Mouse (Mus musculus) kidney, embryonic 14.5 days (tissue): ENCODE data around the gene Lrp11. TPM values are rescaled to one million over a fixed set of nuclear protein-coding genes. Genes with fewer than 3 reads are reported as not detected.
"Not testable (repeated sequence)": the region's sequence is repeated elsewhere in the genome, so short reads cannot be mapped to it uniquely, and the experiment has no call there.

Experiments used
- ATAC-seq: fragments of 200-750 bp; cut with Nextera tagmentation; 2 replicates; pipeline ENCODE4 v1.8.0; 2017; ENCODE audit warnings: moderate number of reproducible peaks, mild to moderate bottlenecking, moderate TSS enrichment, moderate library complexity; ENCODE audit not compliant: low FRiP score, low TSS enrichment
- H3K27ac ChIP-seq: fragments of 300-500 bp; sonication (generic); 2 replicates; pipeline ENCODE4 v1.5.1; 2014; ENCODE audit warnings: low read depth, mild to moderate bottlenecking, low read length, moderate library complexity, mixed read lengths
- H3K27me3 ChIP-seq: fragments of 300-500 bp; sonication (generic); 2 replicates; pipeline ENCODE4 v1.6.1; 2014; ENCODE audit warnings: mild to moderate bottlenecking, low read length; ENCODE audit not compliant: control insufficient read depth, insufficient read depth
- H3K36me3 ChIP-seq: fragments of 300-500 bp; sonication (generic); 2 replicates; pipeline ENCODE4 v1.6.1; 2014; ENCODE audit warnings: low read length, mixed read lengths; ENCODE audit not compliant: control insufficient read depth, insufficient read depth
- H3K4me1 ChIP-seq: fragments of 300-500 bp; sonication (generic); 2 replicates; pipeline ENCODE4 v1.6.1; 2014; ENCODE audit warnings: low read length, mixed read lengths; ENCODE audit not compliant: control insufficient read depth, insufficient read depth
- H3K4me2 ChIP-seq: fragments of 300-500 bp; sonication (generic); replicated peaks from 2 replicates; pipeline ENCODE4 v1.6.1; 2014; ENCODE audit warnings: low read depth, mild to moderate bottlenecking, low read length
- H3K4me3 ChIP-seq: fragments of 300-500 bp; sonication (generic); 2 replicates; pipeline ENCODE4 v1.5.1; 2014; ENCODE audit warnings: mild to moderate bottlenecking, low read length
- H3K9ac ChIP-seq: fragments of 300-500 bp; sonication (generic); 2 replicates; pipeline ENCODE4 v1.6.1; 2014; ENCODE audit warnings: low read depth, mild to moderate bottlenecking, low read length, moderate library complexity
- H3K9me3 ChIP-seq: fragments of 300-500 bp; sonication (generic); 2 replicates; pipeline ENCODE4 v1.6.1; 2016; ENCODE audit warnings: low read length; ENCODE audit not compliant: control insufficient read depth
- WGBS: fragments of 180-500 bp; shearing (Covaris S2); extraction: QIAGEN DNeasy Blood & Tissue Kit; methylation state at CpG from one replicate; pipeline ENCODE4 v1.1.7; 2014; 5-methylcytosine and 5-hydroxymethylcytosine counted together
- polyA plus RNA-seq: library from polyadenylated mRNA; unstranded; fragments of >200 nt; fragmentation: Nextera tagmentation; extraction: Ambion mirVana; gene quantifications from 2 replicates; pipeline ENCODE4 v1.2.1, GENCODE M21; 2014

Lrp11 gene
- polyA plus RNA-seq, 1 experiment from 2014 or later, result 1.2 TPM

GRCm38 (mm10) chr10:7594797-7595196, 5.2 kb downstream of the Lrp11 start:
- Histone ChIP-seq H3K27me3 (peaks cover 15% of the 10 kb centered on the region), H3K9me3 (no peaks in the 10 kb centered on the region), H3K27ac (no peak overlapping the region), H3K4me3 (no peak overlapping the region), H3K4me1 (peaks cover 5% of the 10 kb centered on the region; the same call in 1 of the 2 replicates), H3K9ac (no peak overlapping the region), H3K4me2 (no peak overlapping the region), H3K36me3 (no peaks in the 10 kb centered on the region)
- WGBS, result 47% methylated on average over 7 of the region's 7 CpGs
- ATAC-seq, result no peak

- Histone ChIP-seq H3K4me3 (no peak overlapping the region), H3K4me1 (no peaks in the 10 kb centered on the region), H3K27ac (no peak overlapping the region), H3K9me3 (no peaks in the 10 kb centered on the region), H3K36me3 (no peaks in the 10 kb centered on the region), H3K27me3 (peaks cover 9% of the 10 kb centered on the region), H3K9ac (no peak overlapping the region), H3K4me2 (no peak overlapping the region)
- no peak for ATAC-seq
- 87% methylated on average over 1 of the region's 1 CpGs for WGBS
These were observed 6.7 kb downstream of the Lrp11 start for GRCm38 (mm10) chr10:7596251-7596650.

- H3K27ac ChIP-seq, result no peak overlapping the region
- no peaks in the 10 kb centered on the region for H3K36me3 ChIP-seq
- H3K9ac ChIP-seq, result no peak overlapping the region
- no peaks in the 10 kb centered on the region for H3K9me3 ChIP-seq
- H3K4me2 ChIP-seq, result no peak overlapping the region
- no peaks in the 10 kb centered on the region for H3K27me3 ChIP-seq
- 88% methylated on average over 7 of the region's 7 CpGs for WGBS
- H3K4me1 ChIP-seq, result no peaks in the 10 kb centered on the region
- no peak for ATAC-seq
- H3K4me3 ChIP-seq, result no peak overlapping the region
These were observed 8.6 kb downstream of the Lrp11 start for GRCm38 (mm10) chr10:7598177-7598576.

- H3K4me1 ChIP-seq, result no peaks in the 10 kb centered on the region
- no peak for ATAC-seq
- 17% methylated on average over 6 of the region's 6 CpGs for WGBS
- no peaks in the 10 kb centered on the region for H3K9me3 ChIP-seq
- H3K36me3 ChIP-seq, result no peaks in the 10 kb centered on the region
- no peak overlapping the region for H3K4me2 ChIP-seq
- H3K4me3 ChIP-seq, result no peak overlapping the region
- H3K9ac ChIP-seq, result no peak overlapping the region
- H3K27ac ChIP-seq, result no peak overlapping the region
- no peaks in the 10 kb centered on the region for H3K27me3 ChIP-seq
These were observed 11.0 kb downstream of the Lrp11 start for GRCm38 (mm10) chr10:7600647-7601046.

- Histone ChIP-seq H3K4me3 (no peak overlapping the region), H3K4me1 (no peaks in the 10 kb centered on the region), H3K4me2 (no peak overlapping the region), H3K9me3 (no peaks in the 10 kb centered on the region), H3K9ac (no peak overlapping the region), H3K27ac (no peak overlapping the region), H3K36me3 (no peaks in the 10 kb centered on the region), H3K27me3 (no peaks in the 10 kb centered on the region)
- no peak for ATAC-seq
- 84% methylated on average over 2 of the region's 2 CpGs for WGBS
These were observed 15.6 kb downstream of the Lrp11 start for GRCm38 (mm10) chr10:7605168-7605567.

- no peak for ATAC-seq
- H3K4me3 ChIP-seq, result no peak overlapping the region
- no peaks in the 10 kb centered on the region for H3K36me3 ChIP-seq
- no peak overlapping the region for H3K27ac ChIP-seq
- no peaks in the 10 kb centered on the region for H3K27me3 ChIP-seq
- H3K9ac ChIP-seq, result no peak overlapping the region
- H3K9me3 ChIP-seq, result no peaks in the 10 kb centered on the region
- H3K4me1 ChIP-seq, result no peaks in the 10 kb centered on the region
- H3K4me2 ChIP-seq, result no peak overlapping the region
- WGBS, result 88% methylated on average over 2 of the region's 2 CpGs
These were observed 16.8 kb downstream of the Lrp11 start for GRCm38 (mm10) chr10:7606437-7606836.

GRCm38 (mm10) chr10:7608611-7609010, 19.0 kb downstream of the Lrp11 start:
- no peaks in the 10 kb centered on the region for H3K4me1 ChIP-seq
- H3K27ac ChIP-seq, result no peak overlapping the region
- H3K9me3 ChIP-seq, result no peaks in the 10 kb centered on the region
- H3K4me2 ChIP-seq, result no peak overlapping the region
- no peaks in the 10 kb centered on the region for H3K36me3 ChIP-seq
- H3K4me3 ChIP-seq, result no peak overlapping the region
- 89% methylated on average over 17 of the region's 17 CpGs for WGBS
- no peak overlapping the region for H3K9ac ChIP-seq
- H3K27me3 ChIP-seq, result no peaks in the 10 kb centered on the region
- no peak for ATAC-seq

GRCm38 (mm10) chr10:7611647-7612046, 22.0 kb downstream of the Lrp11 start:
- ATAC-seq, result no peak
- WGBS, result 78% methylated on average over 6 of the region's 6 CpGs
- no peak overlapping the region for H3K4me2 ChIP-seq
- H3K27me3 ChIP-seq, result no peaks in the 10 kb centered on the region
- H3K9me3 ChIP-seq, result peaks cover 4% of the 10 kb centered on the region
- no peaks in the 10 kb centered on the region for H3K36me3 ChIP-seq
- H3K9ac ChIP-seq, result no peak overlapping the region
- H3K4me1 ChIP-seq, result no peaks in the 10 kb centered on the region
- no peak overlapping the region for H3K27ac ChIP-seq
- H3K4me3 ChIP-seq, result no peak overlapping the region

- not testable (repeated sequence) for H3K4me3 ChIP-seq, ATAC-seq, H3K36me3 ChIP-seq, H3K9me3 ChIP-seq, H3K9ac ChIP-seq, H3K4me1 ChIP-seq, H3K27ac ChIP-seq, H3K4me2 ChIP-seq, H3K27me3 ChIP-seq
These were observed 22.6 kb downstream of the Lrp11 start for GRCm38 (mm10) chr10:7612210-7612609.

- peaks cover 4% of the 10 kb centered on the region for H3K9me3 ChIP-seq
- ATAC-seq, result no peak
- H3K27me3 ChIP-seq, result no peaks in the 10 kb centered on the region
- 88% methylated on average over 8 of the region's 8 CpGs for WGBS
- H3K4me3 ChIP-seq, result no peak overlapping the region
- no peak overlapping the region for H3K27ac ChIP-seq
- no peaks in the 10 kb centered on the region for H3K4me1 ChIP-seq
- no peaks in the 10 kb centered on the region for H3K36me3 ChIP-seq
- no peak overlapping the region for H3K4me2 ChIP-seq
- H3K9ac ChIP-seq, result no peak overlapping the region
These were observed 25.2 kb downstream of the Lrp11 start for GRCm38 (mm10) chr10:7614834-7615233.
